Mouse (Mus musculus) urinary bladder, postnatal 25 days (tissue): ENCODE measurements around the gene Plekhd1.

ENCODE experiments used
- DNase-seq: peaks from one replicate; pipeline ENCODE4 v3.0.0; 2022; ENCODE audit warnings: low spot score

The Plekhd1 gene

GRCm38 (mm10) chr12:80699144-80699531 lies 6.7 kb downstream of the Plekhd1 start:
- no peak for DNase-seq

- DNase-seq = no peak
Measured at GRCm38 (mm10) chr12:80701332-80701731, 8.9 kb downstream of the Plekhd1 start.

- DNase-seq = no peak
Measured at GRCm38 (mm10) chr12:80706208-80706914, 14.0 kb downstream of the Plekhd1 start.

- DNase-seq = no peak
Measured at GRCm38 (mm10) chr12:80706915-80707604, 14.7 kb downstream of the Plekhd1 start.

GRCm38 (mm10) chr12:80715915-80716314 lies 23.5 kb downstream of the Plekhd1 start:
- no peak for DNase-seq

- no peak for DNase-seq
Measured at GRCm38 (mm10) chr12:80719141-80719540, 26.8 kb downstream of the Plekhd1 start.

GRCm38 (mm10) chr12:80720507-80720906 lies 28.1 kb downstream of the Plekhd1 start:
- no peak for DNase-seq

GRCm38 (mm10) chr12:80721458-80721857 lies 29.1 kb downstream of the Plekhd1 start:
- DNase-seq = no peak

GRCm38 (mm10) chr12:80724853-80725559 lies 32.6 kb downstream of the Plekhd1 start:
- peak; percentile 83 for DNase-seq

GRCm38 (mm10) chr12:80728207-80728606 lies 35.8 kb downstream of the Plekhd1 start:
- DNase-seq = no peak

GRCm38 (mm10) chr12:80728814-80729213 lies 36.4 kb downstream of the Plekhd1 start:
- DNase-seq = no peak

- DNase-seq = no peak
Measured at GRCm38 (mm10) chr12:80729758-80730530, 37.6 kb downstream of the Plekhd1 start.

GRCm38 (mm10) chr12:80730567-80730966 lies 38.2 kb downstream of the Plekhd1 start:
- DNase-seq = no peak

- DNase-seq = no peak
Measured at GRCm38 (mm10) chr12:80734526-80735470, 42.4 kb downstream of the Plekhd1 start.

GRCm38 (mm10) chr12:80736464-80737282 lies 44.3 kb downstream of the Plekhd1 start:
- DNase-seq = no peak

- DNase-seq = no peak
Measured at GRCm38 (mm10) chr12:80737283-80737600, 44.9 kb downstream of the Plekhd1 start.

GRCm38 (mm10) chr12:80739482-80739881 lies 47.1 kb downstream of the Plekhd1 start:
- peak; percentile 19 for DNase-seq

- DNase-seq = no peak
Measured at GRCm38 (mm10) chr12:80744614-80745013, 52.2 kb downstream of the Plekhd1 start.

- DNase-seq = no peak
Measured at GRCm38 (mm10) chr12:80746031-80746813, 53.8 kb downstream of the Plekhd1 start.
